Mouse (Mus musculus) heart, embryonic 14.5 days (tissue): Measurements from ENCODE around the gene Plod2. TPM values are rescaled to one million over a fixed set of nuclear protein-coding genes. Genes with fewer than 3 reads are reported as not detected.

Source experiments
- ATAC-seq: fragments of 200-750 bp; cut with Nextera tagmentation; 2 replicates; pipeline ENCODE4 v1.8.0; 2017; ENCODE audit warnings: low read depth, moderate TSS enrichment; ENCODE audit not compliant: insufficient number of reproducible peaks, insufficient read depth, low FRiP score
- H3K27ac ChIP-seq, 2 experiments: fragments of 200-500 bp in 1 of 2; fragments of 300-500 bp in 1 of 2; sonication (generic) in 1 of 2; replicated peaks in 1 of 2; 2 replicates each; pipeline ENCODE4 v1.5.1; 2012 to 2014; ENCODE audit warnings: low read depth in 2 of 2, low read length in 2 of 2, control low read depth in 1 of 2, mild to moderate bottlenecking in 1 of 2, mixed read lengths in 1 of 2; ENCODE audit not compliant: control insufficient read depth in 1 of 2, insufficient read depth in 1 of 2
- H3K27me3 ChIP-seq: fragments of 300-500 bp; sonication (generic); 2 replicates; pipeline ENCODE4 v1.6.1; 2014; ENCODE audit warnings: mild to moderate bottlenecking, low read length, control low read depth; ENCODE audit not compliant: control insufficient read depth, insufficient read depth
- H3K36me3 ChIP-seq: fragments of 300-500 bp; sonication (generic); 2 replicates; pipeline ENCODE4 v1.6.1; 2014; ENCODE audit warnings: mild to moderate bottlenecking, control low read depth, low read length, mixed read lengths; ENCODE audit not compliant: control insufficient read depth, insufficient read depth
- H3K4me1 ChIP-seq, 2 experiments: fragments of 200-500 bp in 1 of 2; fragments of 300-500 bp in 1 of 2; sonication (generic) in 1 of 2; 2 replicates each; pipeline ENCODE4 v1.6.1; 2012 to 2014; ENCODE audit warnings: low read length in 2 of 2, control low read depth in 1 of 2, mixed read lengths in 1 of 2; ENCODE audit not compliant: control insufficient read depth in 2 of 2, insufficient read depth in 2 of 2
- H3K4me2 ChIP-seq: fragments of 300-500 bp; sonication (generic); 2 replicates; pipeline ENCODE4 v1.6.1; 2014; ENCODE audit warnings: mild to moderate bottlenecking, low read length
- H3K4me3 ChIP-seq, 2 experiments: fragments of 200-500 bp in 1 of 2; fragments of 300-500 bp in 1 of 2; sonication (generic) in 1 of 2; 2 replicates each; pipeline ENCODE4 v1.5.1; 2012 to 2014; ENCODE audit warnings: low read length in 2 of 2, mild to moderate bottlenecking in 2 of 2, control low read depth in 1 of 2, low read depth in 1 of 2, moderate library complexity in 1 of 2; ENCODE audit not compliant: control insufficient read depth in 1 of 2, insufficient read depth in 1 of 2
- H3K9ac ChIP-seq: fragments of 300-500 bp; sonication (generic); 2 replicates; pipeline ENCODE4 v1.6.1; 2014; ENCODE audit warnings: mild to moderate bottlenecking, low read length
- H3K9me3 ChIP-seq: fragments of 300-500 bp; sonication (generic); 2 replicates; pipeline ENCODE4 v1.6.1; 2016; ENCODE audit warnings: low read length, control low read depth; ENCODE audit not compliant: control insufficient read depth
- WGBS: fragments of 180-500 bp; shearing (Covaris S2); extraction: QIAGEN DNeasy Blood & Tissue Kit; methylation state at CpG from one replicate; pipeline ENCODE4 v1.1.7; 2014; 5-methylcytosine and 5-hydroxymethylcytosine counted together
- polyA plus RNA-seq: library from polyadenylated mRNA; unstranded; fragments of >200 nt; fragmentation: Nextera tagmentation; extraction: Ambion mirVana; gene quantifications from 2 replicates; pipeline ENCODE4 v1.2.1, GENCODE M21; 2014

Plod2 gene
- polyA plus RNA-seq, 1 experiment from 2014 or later: 35.1 TPM

- H3K9me3 ChIP-seq: no peaks in the 10 kb centered on the region
- H3K36me3 ChIP-seq: peaks cover 11% of the 10 kb centered on the region; the same call in 1 of the 2 replicates
- H3K4me2 ChIP-seq: no peak overlapping the region
- no peak overlapping the region for H3K27ac ChIP-seq
- no peak overlapping the region for H3K4me3 ChIP-seq
- H3K9ac ChIP-seq: no peak overlapping the region
- H3K27me3 ChIP-seq: no peaks in the 10 kb centered on the region
- ATAC-seq: no peak
- peaks cover 10 to 22% of the 10 kb centered on the region in 2 experiments for H3K4me1 ChIP-seq
- WGBS: 55% methylated on average over 3 of the region's 3 CpGs
Observed at GRCm38 (mm10) chr9:92552691-92553090, 10.7 kb downstream of the Plod2 start.

GRCm38 (mm10) chr9:92555006-92555958, 13.3 kb downstream of the Plod2 start:
- Histone ChIP-seq H3K4me2 (no peak overlapping the region), H3K4me1 (peaks cover 0 to 16% of the 10 kb centered on the region in 2 experiments; a peak in 3 of 4 replicates), H3K36me3 (no peaks in the 10 kb centered on the region), H3K4me3 (no peak overlapping the region), H3K27me3 (no peaks in the 10 kb centered on the region), H3K9me3 (no peaks in the 10 kb centered on the region), H3K27ac (no peak overlapping the region), H3K9ac (no peak overlapping the region)
- WGBS: 79% methylated on average over 6 of the region's 6 CpGs
- ATAC-seq: no peak

DNA sequence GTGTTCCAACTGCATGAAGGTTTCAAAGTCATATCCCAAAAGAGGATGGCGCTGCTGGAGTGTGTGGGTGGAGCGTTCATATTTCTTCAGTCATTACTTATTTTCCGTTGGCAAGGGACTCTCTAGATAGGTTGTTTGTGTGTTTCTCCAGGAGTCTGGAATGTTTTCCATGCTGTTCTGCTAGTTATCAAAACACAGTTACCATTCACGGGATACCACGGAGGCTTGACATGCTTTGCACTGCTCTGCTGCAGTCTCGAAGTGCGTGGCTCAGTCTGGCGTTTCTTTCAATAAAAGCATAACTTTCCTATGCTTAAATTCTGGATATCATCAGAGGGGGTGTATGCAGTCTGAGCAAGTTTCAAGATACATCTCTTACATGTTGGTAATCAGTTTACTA, 17.7 kb downstream of the Plod2 start:
- peak; percentile 64; the same call in 1 of the 2 replicates for ATAC-seq
- H3K27me3 ChIP-seq: no peaks in the 10 kb centered on the region
- peak overlapping the region; percentile 49 for H3K4me2 ChIP-seq
- no peaks in the 10 kb centered on the region for H3K9me3 ChIP-seq
- H3K9ac ChIP-seq: 0 out of 2 replicates have a peak overlapping the region, but pooled peaks have one; percentile 34
- H3K27ac ChIP-seq: peak overlapping the region in 1 of 2 experiments; percentile 61; a peak in 2 of 4 replicates
- peaks cover 0 to 22% of the 10 kb centered on the region in 2 experiments; a peak in 3 of 4 replicates for H3K4me1 ChIP-seq
- H3K36me3 ChIP-seq: no peaks in the 10 kb centered on the region
- 13% methylated on average over 8 of the region's 8 CpGs for WGBS
- no peak overlapping the region for H3K4me3 ChIP-seq

- no peak for ATAC-seq
- Histone ChIP-seq H3K4me1 (peaks cover 0 to 29% of the 10 kb centered on the region in 2 experiments; a peak in 2 of 4 replicates), H3K4me2 (no peak overlapping the region), H3K9me3 (no peaks in the 10 kb centered on the region), H3K9ac (no peak overlapping the region), H3K27ac (peak overlapping the region in 1 of 2 experiments; percentile 61; a peak in 1 of 4 replicates), H3K27me3 (no peaks in the 10 kb centered on the region), H3K36me3 (no peaks in the 10 kb centered on the region), H3K4me3 (no peak overlapping the region)
- WGBS: 54% methylated on average over 6 of the region's 6 CpGs
Observed at GRCm38 (mm10) chr9:92560840-92561547, 19.0 kb downstream of the Plod2 start.

- Histone ChIP-seq H3K36me3 (no peaks in the 10 kb centered on the region), H3K27ac (no peak overlapping the region), H3K9ac (no peak overlapping the region), H3K4me3 (no peak overlapping the region), H3K9me3 (no peaks in the 10 kb centered on the region), H3K4me2 (no peak overlapping the region), H3K4me1 (peaks cover 2 to 42% of the 10 kb centered on the region in 2 experiments), H3K27me3 (no peaks in the 10 kb centered on the region)
- ATAC-seq: no peak
- 73% methylated on average over 5 of the region's 5 CpGs for WGBS
Observed at GRCm38 (mm10) chr9:92562416-92562815, 20.4 kb downstream of the Plod2 start.

- peaks cover 4 to 46% of the 10 kb centered on the region in 2 experiments for H3K4me1 ChIP-seq
- no peaks in the 10 kb centered on the region for H3K9me3 ChIP-seq
- H3K36me3 ChIP-seq: no peaks in the 10 kb centered on the region
- no peak for ATAC-seq
- no peaks in the 10 kb centered on the region for H3K27me3 ChIP-seq
- H3K27ac ChIP-seq: no peak overlapping the region
- no peak overlapping the region for H3K9ac ChIP-seq
- H3K4me3 ChIP-seq: no peak overlapping the region
- H3K4me2 ChIP-seq: no peak overlapping the region
- WGBS: 92% methylated on average over 6 of the region's 6 CpGs
Observed at GRCm38 (mm10) chr9:92563306-92563705, 21.3 kb downstream of the Plod2 start.

DNA sequence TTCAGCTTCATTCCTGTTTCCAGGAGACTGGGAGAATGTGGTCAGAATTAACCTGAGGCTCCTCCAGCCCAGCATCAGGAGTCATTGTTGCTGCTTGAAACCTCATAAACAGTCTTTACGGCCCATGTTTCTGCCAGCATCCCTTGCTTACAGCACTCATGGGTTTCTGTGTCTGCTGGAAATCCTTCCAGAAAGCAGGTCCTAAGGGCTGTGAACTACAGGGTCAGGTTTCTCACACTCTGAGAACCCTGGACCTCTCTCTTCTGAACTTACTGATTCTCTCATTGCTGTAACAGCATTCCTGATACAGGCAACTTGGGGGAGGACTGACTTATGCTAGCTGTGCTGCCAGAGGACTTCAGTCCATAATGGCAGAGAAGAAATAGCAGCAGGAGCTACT, 22.4 kb downstream of the Plod2 start:
- H3K4me2 ChIP-seq: no peak overlapping the region
- no peak for ATAC-seq
- no peak overlapping the region for H3K9ac ChIP-seq
- no peak overlapping the region for H3K27ac ChIP-seq
- H3K36me3 ChIP-seq: no peaks in the 10 kb centered on the region
- no peak overlapping the region for H3K4me3 ChIP-seq
- H3K27me3 ChIP-seq: no peaks in the 10 kb centered on the region
- H3K4me1 ChIP-seq: peaks cover 7 to 47% of the 10 kb centered on the region in 2 experiments
- H3K9me3 ChIP-seq: no peaks in the 10 kb centered on the region
- WGBS: 96% methylated on average over 1 of the region's 1 CpGs
